Mouse (Mus musculus) E14TG2a.4 (cell line): ENCODE data around the gene Kmt5a.

Experiments
- H3K27me3 ChIP-seq: 2 replicates; pipeline ENCODE4 v1.6.1; 2014; ENCODE audit warnings: low read length, control low read depth; ENCODE audit not compliant: insufficient read depth
- H3K36me3 ChIP-seq: 2 replicates; pipeline ENCODE4 v1.6.1; 2014; ENCODE audit warnings: low read length, control low read depth; ENCODE audit not compliant: insufficient read depth
- H3K4me1 ChIP-seq: replicated peaks from 2 replicates; pipeline ENCODE4 v1.6.1; 2014; ENCODE audit warnings: low read depth, low read length, control low read depth
- H3K4me3 ChIP-seq: replicated peaks from 2 replicates; pipeline ENCODE4 v1.5.1; 2014; ENCODE audit warnings: mild to moderate bottlenecking, low read length
- H3K9me3 ChIP-seq: 2 replicates; pipeline ENCODE4 v1.6.1; 2014; ENCODE audit warnings: low read length, control low read depth
- CTCF ChIP-seq: conservative IDR thresholded peaks from 2 replicates; pipeline ENCODE4 v1.5.1; 2014; ENCODE audit warnings: low read length
- NANOG ChIP-seq: IDR thresholded peaks from 2 replicates; pipeline ENCODE4 v1.6.1; 2014; ENCODE audit warnings: borderline replicate concordance, low read length, mixed read lengths
- POU5F1 ChIP-seq: IDR thresholded peaks from 2 replicates; pipeline ENCODE4 v1.6.1; 2014; ENCODE audit warnings: low read length, borderline replicate concordance

The Kmt5a gene

GRCm38 (mm10) chr5:124485654-124486053 lies 45.9 kb downstream of the Kmt5a start:
- peaks cover 35% of the 10 kb centered on the region for H3K36me3 ChIP-seq
- peaks cover 32% of the 10 kb centered on the region for H3K4me1 ChIP-seq
- H3K9me3 ChIP-seq: no peaks in the 10 kb centered on the region
- H3K27me3 ChIP-seq: no peaks in the 10 kb centered on the region
- no peak for TF ChIP-seq POU5F1
- no peak for TF ChIP-seq NANOG
- TF ChIP-seq CTCF: no peak
- no peak overlapping the region for H3K4me3 ChIP-seq

DNA sequence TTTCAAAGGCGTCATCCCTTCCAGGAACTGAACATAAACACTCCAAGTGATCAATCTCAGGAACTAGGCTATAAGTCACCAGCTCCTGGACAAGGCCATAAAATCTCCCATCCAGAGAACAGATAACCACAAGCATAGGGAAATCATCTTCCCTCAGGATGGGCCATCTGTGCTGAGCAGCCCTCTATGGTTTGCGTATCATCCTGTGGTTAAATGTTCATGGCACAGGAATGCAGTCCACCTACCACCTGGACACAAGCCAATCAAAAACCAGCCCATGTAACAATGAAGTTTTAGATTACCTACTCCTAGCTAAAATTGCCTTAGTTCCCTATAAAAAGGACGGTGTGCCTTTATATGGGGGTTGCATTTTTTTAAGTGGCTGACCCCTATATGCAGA lies 49.2 kb downstream of the Kmt5a start:
- H3K4me1 ChIP-seq: peaks cover 33% of the 10 kb centered on the region
- H3K9me3 ChIP-seq: no peaks in the 10 kb centered on the region
- no peak for TF ChIP-seq CTCF
- TF ChIP-seq POU5F1: no peak
- TF ChIP-seq NANOG: no peak
- peaks cover 67% of the 10 kb centered on the region for H3K36me3 ChIP-seq
- no peaks in the 10 kb centered on the region for H3K27me3 ChIP-seq
- H3K4me3 ChIP-seq: no peak overlapping the region

DNA sequence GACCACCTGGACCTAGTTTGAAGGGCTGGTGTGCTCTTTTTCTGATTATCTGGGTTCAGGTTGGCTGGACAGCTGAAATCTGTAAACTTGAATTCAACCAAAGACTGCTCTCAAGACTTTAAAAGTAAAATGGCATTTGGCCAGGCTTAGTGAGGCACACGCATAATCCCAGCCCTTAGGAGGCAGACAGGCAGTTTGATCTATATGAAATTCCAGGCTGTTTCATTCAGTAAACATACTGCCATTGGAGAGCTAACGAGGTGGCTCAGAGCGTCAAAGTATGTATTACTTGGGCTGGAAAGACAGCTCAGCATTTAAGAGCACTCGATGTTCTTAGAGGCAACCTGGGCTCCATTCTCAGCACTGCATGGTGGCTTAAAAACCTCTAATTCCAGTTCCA lies 52.0 kb downstream of the Kmt5a start:
- Histone ChIP-seq H3K4me3 (no peak overlapping the region), H3K9me3 (no peaks in the 10 kb centered on the region), H3K4me1 (peaks cover 39% of the 10 kb centered on the region), H3K27me3 (no peaks in the 10 kb centered on the region), H3K36me3 (peaks cover 86% of the 10 kb centered on the region)
- TF ChIP-seq NANOG (no peak), POU5F1 (no peak), CTCF (no peak)

GRCm38 (mm10) chr5:124492618-124493017 lies 52.9 kb downstream of the Kmt5a start:
- TF ChIP-seq POU5F1: no peak
- TF ChIP-seq NANOG: no peak
- no peak for TF ChIP-seq CTCF
- Histone ChIP-seq H3K9me3 (no peaks in the 10 kb centered on the region), H3K4me3 (no peak overlapping the region), H3K27me3 (no peaks in the 10 kb centered on the region), H3K36me3 (peaks cover 86% of the 10 kb centered on the region), H3K4me1 (peaks cover 46% of the 10 kb centered on the region)

- H3K27me3 ChIP-seq: no peaks in the 10 kb centered on the region
- no peak overlapping the region for H3K4me3 ChIP-seq
- peaks cover 51% of the 10 kb centered on the region for H3K4me1 ChIP-seq
- H3K36me3 ChIP-seq: peaks cover 92% of the 10 kb centered on the region
- H3K9me3 ChIP-seq: no peaks in the 10 kb centered on the region
- TF ChIP-seq NANOG: no peak
- TF ChIP-seq POU5F1: no peak
- no peak for TF ChIP-seq CTCF
Measured at GRCm38 (mm10) chr5:124493455-124493854, 53.7 kb downstream of the Kmt5a start.

DNA sequence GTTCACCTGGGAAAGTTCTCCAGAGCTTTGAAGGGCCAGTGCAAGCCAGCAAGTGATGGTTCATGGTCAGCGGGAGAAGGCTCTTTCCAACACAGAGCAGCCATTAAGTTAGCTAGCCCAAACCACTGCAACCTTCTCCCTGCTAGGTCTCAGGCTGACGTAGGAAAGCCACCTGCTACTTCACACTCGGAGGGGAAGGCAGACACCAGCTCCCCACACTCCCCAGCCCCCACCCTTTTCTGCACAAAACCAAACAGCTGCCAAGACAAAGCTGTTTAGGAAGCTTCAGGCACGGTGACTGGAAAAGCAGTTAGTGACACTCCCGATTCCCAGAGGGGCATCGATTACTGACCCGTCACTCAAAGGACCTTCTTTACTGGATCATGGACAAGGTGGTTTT lies 55.8 kb downstream of the Kmt5a start:
- Histone ChIP-seq H3K36me3 (peaks cover 85% of the 10 kb centered on the region), H3K4me1 (peaks cover 62% of the 10 kb centered on the region), H3K9me3 (no peaks in the 10 kb centered on the region), H3K4me3 (no peak overlapping the region), H3K27me3 (no peaks in the 10 kb centered on the region)
- TF ChIP-seq CTCF: no peak
- no peak for TF ChIP-seq NANOG
- no peak for TF ChIP-seq POU5F1

DNA sequence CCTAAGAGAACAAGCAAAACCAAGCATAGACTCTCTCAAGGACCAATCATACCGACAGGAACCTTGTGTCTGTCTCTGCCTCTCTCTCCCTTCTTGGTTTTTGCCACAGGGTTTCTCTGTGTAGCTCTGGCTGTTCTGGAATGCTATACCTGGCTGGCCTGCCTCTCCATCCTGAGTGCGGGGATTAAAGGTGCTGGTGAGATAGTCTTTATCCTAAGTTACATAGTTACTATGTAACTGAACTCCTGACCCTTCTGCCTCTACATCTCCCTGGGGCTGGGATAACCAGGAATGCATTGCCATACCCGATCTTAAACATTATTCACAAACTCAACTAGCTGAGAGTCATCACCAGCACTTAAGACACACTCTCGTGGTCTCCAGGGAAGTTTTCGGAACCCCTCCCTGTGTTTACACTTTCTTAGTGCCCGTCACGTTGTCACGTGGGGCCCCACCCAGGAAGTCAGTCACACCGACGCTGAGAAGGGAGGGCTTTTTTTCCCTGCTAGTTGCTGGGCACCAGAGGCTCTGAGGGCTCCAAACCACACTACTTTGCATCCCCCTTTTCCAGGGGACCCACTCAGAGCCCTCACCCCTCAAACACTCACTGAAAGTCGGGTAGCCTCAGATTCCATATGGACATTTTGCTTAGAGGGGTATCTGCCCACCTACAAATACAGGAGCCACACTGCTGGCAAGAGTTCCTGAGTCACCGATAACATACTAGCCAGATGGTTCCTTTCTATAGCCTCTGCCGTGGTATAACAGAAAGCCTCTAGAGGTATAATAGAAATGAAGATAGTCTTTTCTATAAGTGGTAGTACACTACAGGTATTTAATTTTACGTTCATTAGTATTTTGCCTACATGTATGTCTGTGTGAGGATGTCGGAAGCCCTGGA lies 57.1 kb downstream of the Kmt5a start:
- H3K27me3 ChIP-seq: no peaks in the 10 kb centered on the region
- H3K36me3 ChIP-seq: peaks cover 76% of the 10 kb centered on the region
- H3K9me3 ChIP-seq: no peaks in the 10 kb centered on the region
- no peak for TF ChIP-seq NANOG
- no peak for TF ChIP-seq CTCF
- no peak for TF ChIP-seq POU5F1
- no peak overlapping the region for H3K4me3 ChIP-seq
- H3K4me1 ChIP-seq: peaks cover 67% of the 10 kb centered on the region

DNA sequence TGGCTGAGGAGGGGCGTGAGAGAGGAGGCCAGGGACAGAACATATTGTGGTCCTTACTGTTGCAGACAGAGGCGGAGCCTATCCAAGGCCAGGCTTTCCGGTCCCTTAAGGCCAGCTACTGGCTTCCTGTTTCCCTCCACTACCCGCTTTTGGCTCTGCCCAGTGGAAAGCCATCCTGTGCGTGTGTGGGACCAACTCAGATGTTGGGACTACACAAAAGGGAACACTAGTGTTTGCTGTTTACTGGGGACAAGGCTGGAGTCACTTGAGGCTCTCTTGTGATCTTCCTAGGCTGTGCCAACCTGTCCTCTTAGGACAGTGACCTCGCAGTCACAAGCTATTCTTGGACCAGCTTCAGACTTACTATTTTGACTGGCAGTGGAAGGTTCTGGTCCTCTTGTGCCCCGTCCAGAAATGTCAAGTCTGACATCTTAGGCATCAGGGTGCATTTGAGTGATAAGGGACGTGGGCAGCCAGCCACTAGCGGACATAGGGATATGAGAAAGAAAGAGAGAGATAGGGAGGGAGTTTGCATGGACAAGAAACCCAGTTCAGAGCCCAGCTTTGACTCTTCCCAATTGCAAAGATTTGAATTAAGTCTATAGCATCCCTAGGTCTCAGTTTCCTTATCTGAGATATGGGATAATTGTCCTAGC lies 58.6 kb downstream of the Kmt5a start:
- H3K9me3 ChIP-seq: no peaks in the 10 kb centered on the region
- H3K4me1 ChIP-seq: peaks cover 77% of the 10 kb centered on the region
- H3K36me3 ChIP-seq: peaks cover 66% of the 10 kb centered on the region
- no peaks in the 10 kb centered on the region for H3K27me3 ChIP-seq
- no peak for TF ChIP-seq CTCF
- TF ChIP-seq NANOG: no peak
- TF ChIP-seq POU5F1: no peak
- H3K4me3 ChIP-seq: no peak overlapping the region
